In genomic region chr7:63908496-63909285, GRCm38 (mm10) we compare ENCODE assay signal across 10 mouse cellular contexts. TPM values are rescaled to one million over a fixed set of nuclear protein-coding genes. Genes with fewer than 3 reads are reported as not detected.
DNase-seq lines count a peak whose midpoint lies in the region; ATAC-seq lines count a peak whose summit lies in the region.
"Had no signal": no experiment of that assay in that cellular context is flagged by ENCODE, and none has a peak within 500 bp of the region (broad histone marks: within the 10 kb centered on the region; RNA-seq: fewer than 3 reads in every experiment).

No protein-coding gene starts in this region.

- H3K27me3 ChIP-seq in kidney, embryonic 16.5 days (ENCODE audit: insufficient read depth, low read length) = no peaks in the 10 kb centered on the region
- no peaks in the 10 kb centered on the region for H3K27me3 ChIP-seq in hindbrain, embryonic 14.5 days (ENCODE audit: control insufficient read depth, insufficient read depth, low read length)
- H3K27me3 ChIP-seq in neural tube, embryonic 15.5 days (replicated peaks) = no peaks in the 10 kb centered on the region

- peak overlapping the region; percentile 19 for H3K27ac ChIP-seq in kidney, embryonic 16.5 days (ENCODE audit: low read length)
- peak overlapping the region; percentile 33; the same call in 1 of the 2 replicates for H3K27ac ChIP-seq in hindbrain, embryonic 14.5 days
- 0 out of 2 replicates have a peak overlapping the region, but pooled peaks have one; percentile 34 for H3K27ac ChIP-seq in neural tube, embryonic 15.5 days (replicated peaks)
- H3K27ac ChIP-seq: liver, embryonic 14.5 days had no signal

- peak overlapping the region; percentile 1; the same call in 1 of the 2 replicates for H3K4me2 ChIP-seq in kidney, embryonic 16.5 days (replicated peaks; ENCODE audit: low read depth, low read length)
- no peak overlapping the region for H3K4me2 ChIP-seq in hindbrain, embryonic 14.5 days (replicated peaks)
- H3K4me2 ChIP-seq in neural tube, embryonic 15.5 days = no peak overlapping the region

- intact Hi-C loops in left cerebral cortex, postnatal 10 days (cut with DNase I) = no loop called here

- H3K36me3 ChIP-seq in kidney, embryonic 16.5 days (ENCODE audit: insufficient read depth, low read length) = no peaks in the 10 kb centered on the region
- no peaks in the 10 kb centered on the region for H3K36me3 ChIP-seq in hindbrain, embryonic 14.5 days (replicated peaks; ENCODE audit: control insufficient read depth, insufficient read depth)
- H3K36me3 ChIP-seq in neural tube, embryonic 15.5 days = no peaks in the 10 kb centered on the region

- no peak for ATAC-seq in kidney, embryonic 16.5 days (ENCODE audit: low FRiP score, low TSS enrichment)
- no peak for ATAC-seq in hindbrain, embryonic 14.5 days (ENCODE audit: low FRiP score)
- ATAC-seq in neural tube, embryonic 15.5 days (ENCODE audit: low FRiP score) = 0 out of 2 replicates have a peak, but pooled peaks have one; percentile 1
- no peak for ATAC-seq in inflammation-experienced regulatory T-cells, adult 6 months

- no peaks in the 10 kb centered on the region for H3K9me3 ChIP-seq in kidney, embryonic 16.5 days (ENCODE audit: low read length)
- no peaks in the 10 kb centered on the region for H3K9me3 ChIP-seq in hindbrain, embryonic 14.5 days (ENCODE audit: control insufficient read depth, low read length)
- H3K9me3 ChIP-seq in neural tube, embryonic 15.5 days (replicated peaks) = no peaks in the 10 kb centered on the region

- no peak overlapping the region for H3K4me3 ChIP-seq in kidney, embryonic 16.5 days (ENCODE audit: low read length)
- H3K4me3 ChIP-seq in hindbrain, embryonic 14.5 days (replicated peaks; ENCODE audit: low read length) = no peak overlapping the region
- H3K4me3 ChIP-seq in neural tube, embryonic 15.5 days (replicated peaks) = no peak overlapping the region

- WGBS in kidney, embryonic 16.5 days = 37% methylated on average over 10 of the region's 11 CpGs
- 51% methylated on average over 11 of the region's 11 CpGs for WGBS in hindbrain, embryonic 14.5 days
- WGBS in neural tube, embryonic 15.5 days = 40% methylated on average over 9 of the region's 11 CpGs

- no peak for DNase-seq in kidney, adult 11 months
- peak; percentile 67 for DNase-seq in brain, adult 2 months (ENCODE audit: low read depth, low spot score)
- DNase-seq in hindbrain, embryonic 14.5 days (ENCODE audit: low spot score) = no peak
- DNase-seq in left cerebral cortex, postnatal 10 days (ENCODE audit: extremely low spot score in 1 of 2, low spot score in 2 of 2) = no peak
- no peak for DNase-seq in gastrocnemius, adult 18-20 months (ENCODE audit: low spot score)
- DNase-seq: thymus, adult 2 months had no signal

- H3K9ac ChIP-seq in kidney, embryonic 16.5 days (replicated peaks; ENCODE audit: low read length) = no peak overlapping the region
- no peak overlapping the region for H3K9ac ChIP-seq in hindbrain, embryonic 14.5 days
- H3K9ac ChIP-seq in neural tube, embryonic 15.5 days (replicated peaks) = no peak overlapping the region
- H3K9ac ChIP-seq: liver, embryonic 14.5 days had no signal

- peaks cover 52% of the 10 kb centered on the region for H3K4me1 ChIP-seq in kidney, embryonic 16.5 days (ENCODE audit: insufficient read depth, low read length)
- peaks cover 37% of the 10 kb centered on the region for H3K4me1 ChIP-seq in hindbrain, embryonic 14.5 days (replicated peaks; ENCODE audit: control insufficient read depth, insufficient read depth, low read length)
- H3K4me1 ChIP-seq in neural tube, embryonic 15.5 days = peaks cover 64% of the 10 kb centered on the region

RNA-seq across cellular contexts. Expression of gene E030018B13Rik, which starts 8.0 kb away (rescaled TPM):
- not detected in 2 replicates for polyA plus RNA-seq in kidney, embryonic 16.5 days (2015; fragmentation: Nextera tagmentation; extraction: Ambion mirVana)
- not detected in 2 replicates for polyA plus RNA-seq in hindbrain, embryonic 14.5 days (2014; fragmentation: Nextera tagmentation; extraction: Ambion mirVana)
- not detected in 2 replicates for polyA plus RNA-seq in neural tube, embryonic 15.5 days (2015; fragmentation: Nextera tagmentation; extraction: Ambion mirVana)
- polyA plus RNA-seq in inflammation-experienced regulatory T-cells, adult 6 months (2017; shearing (Covaris generic)) = under 1 TPM in 1 of 3 experiments, not detected in 2; 0.62 TPM
- total RNA-seq in left cerebral cortex, postnatal 10 days (2021) = not detected
- total RNA-seq in gastrocnemius, adult 18-20 months (2021) = not detected
- polyA plus RNA-seq: liver, embryonic 14.5 days; thymus, adult 2 months had no signal

RNA-seq across cellular contexts. Expression of gene Klf13, which starts 30.0 kb away (rescaled TPM):
- polyA plus RNA-seq in kidney, embryonic 16.5 days (2015; fragmentation: Nextera tagmentation; extraction: Ambion mirVana) = 23.2 and 23.7 TPM in 2 replicates
- 25.2 and 25.4 TPM in 2 replicates for polyA plus RNA-seq in hindbrain, embryonic 14.5 days (2014; fragmentation: Nextera tagmentation; extraction: Ambion mirVana)
- 24.7 and 26.8 TPM in 2 replicates for polyA plus RNA-seq in neural tube, embryonic 15.5 days (2015; fragmentation: Nextera tagmentation; extraction: Ambion mirVana)
- polyA plus RNA-seq in inflammation-experienced regulatory T-cells, adult 6 months (2017; shearing (Covaris generic)) = 100 to 1,000 TPM; 125 to 194 (median 163) TPM
- 100 to 1,000 TPM; 148 to 154 TPM for total RNA-seq in left cerebral cortex, postnatal 10 days (2021)
- total RNA-seq in gastrocnemius, adult 18-20 months (2021) = 10 to 100 TPM; 33.3 to 55.3 TPM
